8 mouse cellular contexts compared by ENCODE assay signal in genomic region chr7:16950861-16951635, GRCm38 (mm10). TPM values are rescaled to one million over a fixed set of nuclear protein-coding genes. Genes with fewer than 3 reads are reported as not detected.
DNase-seq lines count a peak whose midpoint lies in the region; ATAC-seq and TF ChIP-seq lines count a peak whose summit lies in the region.

No protein-coding gene starts in this region.

- H3K4me2 ChIP-seq in hindbrain, embryonic 11.5 days (replicated peaks; ENCODE audit: low read depth, low read length): 0 out of 2 replicates have a peak overlapping the region, but pooled peaks have one; percentile 14

- no peak overlapping the region for H3K4me3 ChIP-seq in cerebellum, adult 2 months (replicated peaks; ENCODE audit: insufficient read depth, low read depth, low read length)
- no peak overlapping the region for H3K4me3 ChIP-seq in hindbrain, embryonic 11.5 days (ENCODE audit: low read depth, low read length)

- peak; percentile 77 for TF ChIP-seq CTCF in cerebellum, adult 2 months (IDR thresholded peaks at IDR 0.05; ENCODE audit: borderline replicate concordance, insufficient read depth, low read depth, low read length)

- DNase-seq in MEL-GATA-1-ER (ENCODE audit: extremely low read depth, low read depth): peak; percentile 84
- DNase-seq in cerebellum, adult 2 months: peak; percentile 80 to 86
- DNase-seq in frontal cortex, postnatal 10 days (ENCODE audit: low spot score in 2 of 2): peak; percentile 79 to 84
- peak; percentile 89 for DNase-seq in hindbrain, embryonic 11.5 days (ENCODE audit: low spot score)
- DNase-seq in layer of hippocampus, postnatal 36 days: peak; percentile 86 to 87
- DNase-seq in lung, postnatal 25 days (ENCODE audit: low spot score): peak; percentile 81
- peak; percentile 92 for DNase-seq in retina, postnatal 1 day
- peak; percentile 84 to 85 for DNase-seq in thymus, postnatal 36 days

- no peaks in the 10 kb centered on the region for H3K27me3 ChIP-seq in cerebellum, adult 2 months (ENCODE audit: control insufficient read depth, insufficient read depth, low read length)
- H3K27me3 ChIP-seq in hindbrain, embryonic 11.5 days (ENCODE audit: control insufficient read depth, insufficient read depth, low read length): peaks cover 38% of the 10 kb centered on the region

- no peak overlapping the region for H3K9ac ChIP-seq in hindbrain, embryonic 11.5 days (ENCODE audit: low read depth, low read length)

- peaks cover 19% of the 10 kb centered on the region; the same call in 1 of the 2 replicates for H3K4me1 ChIP-seq in cerebellum, adult 2 months (ENCODE audit: control insufficient read depth, insufficient read depth, low read length)
- H3K4me1 ChIP-seq in hindbrain, embryonic 11.5 days (replicated peaks; ENCODE audit: control insufficient read depth, insufficient read depth, low read length): peaks cover 23% of the 10 kb centered on the region; the same call in 1 of the 2 replicates

- ATAC-seq in hindbrain, embryonic 11.5 days (ENCODE audit: low FRiP score): peak; percentile 60

- H3K9me3 ChIP-seq in hindbrain, embryonic 11.5 days (ENCODE audit: control insufficient read depth, low read length): no peaks in the 10 kb centered on the region

- 24% methylated on average over 18 of the region's 18 CpGs for WGBS in cerebellum, adult 2 months
- whole genome bisulfite sequencing in hindbrain, embryonic 11.5 days: 32% methylated on average over 18 of the region's 18 CpGs

- H3K27ac ChIP-seq in cerebellum, adult 2 months (ENCODE audit: insufficient read depth, low read length): peak overlapping the region; percentile 53; the same call in 1 of the 2 replicates
- H3K27ac ChIP-seq in hindbrain, embryonic 11.5 days (ENCODE audit: low read depth, low read length): no peak overlapping the region

- no peak for TF ChIP-seq POLR2A in cerebellum, adult 2 months (IDR thresholded peaks at IDR 0.05; ENCODE audit: borderline replicate concordance, insufficient read depth, low read length)

- H3K36me3 ChIP-seq in hindbrain, embryonic 11.5 days (ENCODE audit: control insufficient read depth, insufficient read depth, low read length): no peaks in the 10 kb centered on the region

RNA-seq across cellular contexts. Expression of gene Pnmal2, which starts 6.6 kb away (rescaled TPM):
- 135 and 136 TPM in 2 replicates for polyA plus RNA-seq in cerebellum, adult 2 months (2012; rRNA removed)
- polyA plus RNA-seq in hindbrain, embryonic 11.5 days (2014; fragmentation: Nextera tagmentation; extraction: Ambion mirVana): 7.8 and 11.0 TPM in 2 replicates
- 100 to 1,000 TPM; 345 to 361 TPM for total RNA-seq in layer of hippocampus, postnatal 36 days (2021)

RNA-seq across cellular contexts. Expression of gene Pnmal1, which starts 8.4 kb away (rescaled TPM):
- 27.4 and 29.9 TPM in 2 replicates for polyA plus RNA-seq in cerebellum, adult 2 months (2012; rRNA removed)
- 17.6 and 19.5 TPM in 2 replicates for polyA plus RNA-seq in hindbrain, embryonic 11.5 days (2014; fragmentation: Nextera tagmentation; extraction: Ambion mirVana)
- total RNA-seq in layer of hippocampus, postnatal 36 days (2021): 100 to 1,000 TPM; 119 to 124 TPM

RNA-seq across cellular contexts. Expression of gene Calm3, which starts 27.1 kb away (rescaled TPM):
- 1,355 and 1,504 TPM in 2 replicates for polyA plus RNA-seq in cerebellum, adult 2 months (2012; rRNA removed)
- 322 and 337 TPM in 2 replicates for polyA plus RNA-seq in hindbrain, embryonic 11.5 days (2014; fragmentation: Nextera tagmentation; extraction: Ambion mirVana)
- total RNA-seq in layer of hippocampus, postnatal 36 days (2021): 1,000 to 10,000 TPM; 2,055 to 2,361 TPM

RNA-seq across cellular contexts. Expression of gene Gm42372, which starts 31.8 kb away (rescaled TPM):
- 33.2 and 34.4 TPM in 2 replicates for polyA plus RNA-seq in cerebellum, adult 2 months (2012; rRNA removed)
- 1.5 and 1.7 TPM in 2 replicates for polyA plus RNA-seq in hindbrain, embryonic 11.5 days (2014; fragmentation: Nextera tagmentation; extraction: Ambion mirVana)
- 10 to 100 TPM; 55.2 to 56.6 TPM for total RNA-seq in layer of hippocampus, postnatal 36 days (2021)

RNA-seq across cellular contexts. Expression of gene Ccdc8, which starts 41.5 kb away (rescaled TPM):
- polyA plus RNA-seq in cerebellum, adult 2 months (2012; rRNA removed): 0.87 and 1.2 TPM in 2 replicates
- 6.2 and 11.0 TPM in 2 replicates for polyA plus RNA-seq in hindbrain, embryonic 11.5 days (2014; fragmentation: Nextera tagmentation; extraction: Ambion mirVana)
- total RNA-seq in layer of hippocampus, postnatal 36 days (2021): 1 to 10 TPM; 2.2 to 2.8 TPM

Comparison
In these comparisons a context has a peak if more than half of its experiments do, and no peak if none do; other contexts are left out.
1. RNA of gene Pnmal2, which starts 6.6 kb away (polyA plus RNA-seq): 135 to 136 TPM in cerebellum, adult 2 months; 7.8 to 11.0 TPM in hindbrain, embryonic 11.5 days; every median in the first group is over 10 times any median in the second.
2. Peak in every context shown above with its lines, with median percentiles within 50 percentile points of each other: DNase-seq.